Mouse (Mus musculus): ENCODE results near the gene Rpl13a. TPM values are rescaled to one million over a fixed set of nuclear protein-coding genes. Genes with fewer than 3 reads are reported as not detected.

The Rpl13a gene
- polyA plus RNA-seq, 1 experiment from 2014 or later: 1,060 TPM

- Histone ChIP-seq H3K27me3 (ENCODE audit: insufficient read depth, poor library complexity, severe bottlenecking) (no peaks in the 10 kb centered on the region), H3K36me3 (peaks cover 76% of the 10 kb centered on the region), H3K4me3 (no peak overlapping the region), H3K27ac (no peak overlapping the region), H3K9me3 (0 out of 2 replicates have a peak, but pooled peaks cover 2% of the 10 kb centered on the region), H3K4me1 (peaks cover 20% of the 10 kb centered on the region)
- peak; percentile 75 for DNase-seq (ENCODE audit: low spot score)
- WGBS: 79% methylated on average over 4 of the region's 4 CpGs
Measured at GRCm38 (mm10) chr7:45086084-45086483, 42.5 kb downstream of the Rpl13a start.

DNA sequence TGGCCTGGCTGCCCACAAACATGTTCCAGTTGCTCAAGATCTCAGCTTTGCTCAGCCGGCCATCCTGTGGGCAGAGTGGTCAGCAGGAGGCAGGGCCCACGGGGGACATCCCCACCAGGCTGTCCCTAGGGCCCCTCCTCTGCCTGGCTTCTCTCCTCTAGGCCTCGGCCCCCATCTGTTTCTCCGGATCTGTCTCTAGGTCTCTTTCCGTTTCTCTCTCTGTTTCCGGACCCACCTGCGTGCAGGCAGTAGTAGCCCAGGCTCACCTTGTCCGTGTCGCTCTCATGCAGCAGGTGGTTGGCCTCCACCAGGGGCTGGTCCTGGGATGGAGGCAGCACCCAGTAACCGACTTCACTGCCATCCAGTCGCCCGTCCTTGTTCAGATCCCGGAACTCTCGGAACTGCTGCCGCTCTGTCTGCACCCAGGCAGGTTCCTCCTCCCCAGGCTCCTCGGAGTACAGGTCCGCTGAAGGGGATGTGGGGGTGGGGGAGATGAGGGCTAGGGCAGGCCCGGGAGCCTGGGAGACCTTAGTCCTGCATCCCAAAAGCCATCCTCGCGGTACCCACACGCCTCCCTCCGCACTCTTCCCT is 45.2 kb downstream of the Rpl13a start:
- H3K36me3 ChIP-seq: peaks cover 70% of the 10 kb centered on the region

DNA sequence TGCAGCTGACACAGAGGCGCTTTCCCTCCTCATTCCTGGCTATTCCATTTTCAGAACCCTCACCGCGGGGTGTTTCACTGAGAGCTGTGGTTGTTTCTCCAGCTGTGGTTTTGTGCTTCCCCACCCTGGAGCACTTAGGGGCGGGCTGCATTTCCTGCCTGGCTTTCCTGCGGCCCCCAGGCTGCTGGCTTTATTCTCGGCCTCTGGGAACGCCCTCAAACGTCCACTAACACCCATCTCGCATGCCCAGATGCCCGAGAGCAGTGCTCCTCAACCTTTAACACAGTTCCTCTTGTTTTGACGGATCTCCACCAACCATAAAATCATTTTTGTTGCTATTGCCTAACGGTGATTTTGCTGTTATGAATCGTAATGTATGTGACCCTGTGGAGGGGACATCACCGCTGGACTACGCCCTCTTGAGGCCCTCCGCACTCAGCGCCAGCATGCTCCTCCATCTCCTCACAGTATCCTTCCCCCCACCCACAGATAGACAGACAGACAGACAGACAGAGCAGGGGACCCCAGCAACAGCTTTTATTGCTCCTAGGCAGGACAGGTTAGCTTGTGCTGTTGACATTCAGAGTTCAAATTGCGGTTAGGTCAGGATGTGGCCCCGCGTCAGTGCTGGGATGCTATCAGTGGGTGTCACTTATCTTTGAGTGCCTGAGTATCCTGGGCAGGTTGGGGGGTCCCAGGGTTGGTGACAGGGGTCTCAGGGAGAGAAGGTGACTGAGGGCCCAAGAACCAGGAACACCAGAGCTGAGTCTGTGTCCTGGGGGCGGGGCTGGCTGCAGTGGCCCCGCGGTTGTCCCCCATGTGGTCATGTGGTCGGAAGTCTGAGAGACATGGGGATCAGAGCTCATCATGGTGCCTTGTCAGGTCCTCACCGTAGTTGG is 45.9 kb downstream of the Rpl13a start:
- Histone ChIP-seq H3K9me3 (0 out of 2 replicates have a peak, but pooled peaks cover 2% of the 10 kb centered on the region), H3K27me3 (ENCODE audit: insufficient read depth, poor library complexity, severe bottlenecking) (no peaks in the 10 kb centered on the region), H3K4me3 (no peak overlapping the region), H3K4me1 (peaks cover 11% of the 10 kb centered on the region), H3K36me3 (peaks cover 65% of the 10 kb centered on the region), H3K27ac (0 out of 2 replicates have a peak overlapping the region, but pooled peaks have one; percentile 12)
- DNase-seq (ENCODE audit: low spot score): no peak
- WGBS: 65% methylated on average over 25 of the region's 25 CpGs

More for the DNA sequence above, 45.2 kb downstream of the Rpl13a start:
- Histone ChIP-seq H3K4me1 (peaks cover 11% of the 10 kb centered on the region), H3K9me3 (0 out of 2 replicates have a peak, but pooled peaks cover 2% of the 10 kb centered on the region), H3K27me3 (ENCODE audit: insufficient read depth, poor library complexity, severe bottlenecking) (no peaks in the 10 kb centered on the region), H3K4me3 (no peak overlapping the region; the same call in 1 of the 2 replicates), H3K27ac (0 out of 2 replicates have a peak overlapping the region, but pooled peaks have one; percentile 12)
- WGBS: 87% methylated on average over 22 of the region's 22 CpGs
- DNase-seq (ENCODE audit: low spot score): no peak

- Histone ChIP-seq H3K4me1 (peaks cover 16% of the 10 kb centered on the region), H3K27me3 (ENCODE audit: insufficient read depth, poor library complexity, severe bottlenecking) (no peaks in the 10 kb centered on the region), H3K4me3 (no peak overlapping the region; the same call in 1 of the 2 replicates), H3K9me3 (no peaks in the 10 kb centered on the region), H3K27ac (0 out of 2 replicates have a peak overlapping the region, but pooled peaks have one; percentile 6), H3K36me3 (peaks cover 65% of the 10 kb centered on the region)
- no peak for DNase-seq (ENCODE audit: low spot score)
- 52% methylated on average over 5 of the region's 5 CpGs for WGBS
Measured at GRCm38 (mm10) chr7:45081016-45081415, 47.5 kb downstream of the Rpl13a start.

DNA sequence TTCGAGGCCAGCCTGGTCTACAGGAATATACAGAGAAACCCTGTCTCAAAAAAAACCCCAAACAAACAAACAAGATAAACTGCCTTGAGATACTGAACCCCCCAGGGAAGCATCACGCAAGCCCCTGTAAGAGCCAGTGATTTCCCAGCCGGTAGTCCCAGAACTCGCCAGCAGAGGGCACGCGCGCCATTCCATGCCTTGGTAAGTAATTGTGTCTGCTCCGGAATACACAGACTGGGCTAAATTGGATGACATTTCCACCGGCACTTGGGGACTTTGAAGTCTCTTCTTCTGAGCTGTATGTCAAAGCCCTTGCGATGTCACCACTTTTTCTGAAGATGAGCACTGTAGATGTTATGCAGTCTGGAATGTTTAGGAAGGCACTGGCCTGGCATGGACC is 48.7 kb downstream of the Rpl13a start:
- 1% methylated on average over 10 of the region's 10 CpGs for WGBS
- no peak overlapping the region for H3K4me3 ChIP-seq
- peaks cover 61% of the 10 kb centered on the region for H3K36me3 ChIP-seq
- peaks cover 27% of the 10 kb centered on the region for H3K4me1 ChIP-seq
- H3K9me3 ChIP-seq: no peaks in the 10 kb centered on the region
- peak; percentile 94 for DNase-seq (ENCODE audit: low spot score)
- no peak overlapping the region for H3K27ac ChIP-seq
- no peaks in the 10 kb centered on the region for H3K27me3 ChIP-seq (ENCODE audit: insufficient read depth, poor library complexity, severe bottlenecking)

GRCm38 (mm10) chr7:45078513-45078912 is 50.0 kb downstream of the Rpl13a start:
- H3K9me3 ChIP-seq: no peaks in the 10 kb centered on the region
- H3K36me3 ChIP-seq: peaks cover 62% of the 10 kb centered on the region
- no peak overlapping the region for H3K4me3 ChIP-seq
- DNase-seq (ENCODE audit: low spot score): peak; percentile 89
- 27% methylated on average over 9 of the region's 9 CpGs for WGBS
- peaks cover 36% of the 10 kb centered on the region for H3K4me1 ChIP-seq
- no peak overlapping the region for H3K27ac ChIP-seq
- H3K27me3 ChIP-seq (ENCODE audit: insufficient read depth, poor library complexity, severe bottlenecking): no peaks in the 10 kb centered on the region

- Histone ChIP-seq H3K9me3 (no peaks in the 10 kb centered on the region), H3K4me1 (peaks cover 34% of the 10 kb centered on the region), H3K36me3 (peaks cover 58% of the 10 kb centered on the region), H3K4me3 (no peak overlapping the region), H3K27ac (no peak overlapping the region), H3K27me3 (ENCODE audit: insufficient read depth, poor library complexity, severe bottlenecking) (no peaks in the 10 kb centered on the region)
- 92% methylated on average over 2 of the region's 2 CpGs for WGBS
- no peak for DNase-seq (ENCODE audit: low spot score)
Measured at GRCm38 (mm10) chr7:45077829-45078228, 50.7 kb downstream of the Rpl13a start.

GRCm38 (mm10) chr7:45077322-45077721 is 51.2 kb downstream of the Rpl13a start:
- Histone ChIP-seq H3K4me3 (no peak overlapping the region), H3K27me3 (ENCODE audit: insufficient read depth, poor library complexity, severe bottlenecking) (no peaks in the 10 kb centered on the region), H3K36me3 (peaks cover 52% of the 10 kb centered on the region), H3K9me3 (no peaks in the 10 kb centered on the region), H3K27ac (no peak overlapping the region; the same call in 1 of the 2 replicates), H3K4me1 (peaks cover 30% of the 10 kb centered on the region)
- WGBS: 82% methylated on average over 14 of the region's 14 CpGs
- DNase-seq (ENCODE audit: low spot score): no peak

DNA sequence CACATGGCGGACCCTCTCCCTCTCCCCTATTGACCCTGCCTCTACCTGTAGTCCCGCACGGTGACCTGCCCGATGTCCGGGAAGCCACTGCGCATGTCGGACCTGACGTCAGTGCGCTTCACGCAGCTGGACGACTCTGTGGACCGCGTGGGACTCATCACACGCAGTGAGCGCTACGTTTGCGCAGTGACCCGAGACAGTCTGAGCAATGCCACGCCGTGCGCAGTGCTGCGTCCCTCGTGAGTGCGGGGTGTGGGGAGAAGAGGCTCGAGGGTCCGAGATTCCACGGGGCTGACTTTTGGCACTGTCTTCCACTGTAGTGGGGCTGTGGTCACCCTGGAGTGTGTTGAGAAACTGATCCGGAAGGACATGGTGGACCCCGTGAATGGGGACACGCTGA is 52.1 kb downstream of the Rpl13a start:
- peak overlapping the region; percentile 77; the same call in 1 of the 2 replicates for H3K27ac ChIP-seq
- peaks cover 50% of the 10 kb centered on the region for H3K36me3 ChIP-seq
- DNase-seq (ENCODE audit: low spot score): no peak
- peaks cover 30% of the 10 kb centered on the region for H3K4me1 ChIP-seq
- 87% methylated on average over 30 of the region's 30 CpGs for WGBS
- H3K27me3 ChIP-seq (ENCODE audit: insufficient read depth, poor library complexity, severe bottlenecking): no peaks in the 10 kb centered on the region
- H3K4me3 ChIP-seq: no peak overlapping the region; the same call in 1 of the 2 replicates
- H3K9me3 ChIP-seq: no peaks in the 10 kb centered on the region

MicroRNAs within 50 kb of the gene (microRNA counts, 519-probe panel; counts per million panel counts)
- not detected for microRNA mmu-miR-150

Small RNAs within 50 kb of the gene (microRNA-seq; reads per million reads assigned to microRNA genes)
- gene Mir150 (8.1 reads per million, percentile 23 among the genes with 10 or more reads in this experiment), gene Mir5121 (7.6 reads per million, percentile 22 among the genes with 10 or more reads in this experiment), gene Mir7055 (not detected)

Other genes starting within 250 kb of the Rpl13a start
- 90.5 and 95.6 TPM in 2 replicates for gene Med25, start 236.0 kb downstream of the Rpl13a start, polyA plus RNA-seq (2016; fragmentation: Nextera tagmentation; extraction: Ambion mirVana)
- gene Fuz, start 232.7 kb downstream of the Rpl13a start, polyA plus RNA-seq (2016; fragmentation: Nextera tagmentation; extraction: Ambion mirVana): 14.2 and 14.9 TPM in 2 replicates
- gene Ap2a1, start 199.3 kb downstream of the Rpl13a start, polyA plus RNA-seq (2016; fragmentation: Nextera tagmentation; extraction: Ambion mirVana): 73.9 and 82.1 TPM in 2 replicates
- 0.25 TPM in 1 of 2 replicates, not detected in the other for gene Tsks, start 185.6 kb downstream of the Rpl13a start, polyA plus RNA-seq (2016; fragmentation: Nextera tagmentation; extraction: Ambion mirVana)
- gene Cpt1c, start 153.9 kb downstream of the Rpl13a start, polyA plus RNA-seq (2016; fragmentation: Nextera tagmentation; extraction: Ambion mirVana): 11.7 and 19.1 TPM in 2 replicates
- gene Prmt1, start 142.2 kb downstream of the Rpl13a start, polyA plus RNA-seq (2016; fragmentation: Nextera tagmentation; extraction: Ambion mirVana): 563 and 740 TPM in 2 replicates
- gene Irf3, start 131.1 kb downstream of the Rpl13a start, polyA plus RNA-seq (2016; fragmentation: Nextera tagmentation; extraction: Ambion mirVana): 61.8 and 71.1 TPM in 2 replicates
- gene Bcl2l12, start 130.0 kb downstream of the Rpl13a start, polyA plus RNA-seq (2016; fragmentation: Nextera tagmentation; extraction: Ambion mirVana): 44.9 and 57.9 TPM in 2 replicates
- gene Scaf1, start 112.4 kb downstream of the Rpl13a start, polyA plus RNA-seq (2016; fragmentation: Nextera tagmentation; extraction: Ambion mirVana): 40.5 and 41.0 TPM in 2 replicates
- 50.5 and 57.5 TPM in 2 replicates for gene Rras, start 110.8 kb downstream of the Rpl13a start, polyA plus RNA-seq (2016; fragmentation: Nextera tagmentation; extraction: Ambion mirVana)
- 8.8 and 13.3 TPM in 2 replicates for gene Prr12, start 75.9 kb downstream of the Rpl13a start, polyA plus RNA-seq (2016; fragmentation: Nextera tagmentation; extraction: Ambion mirVana)
- gene Nosip, start 66.3 kb downstream of the Rpl13a start, polyA plus RNA-seq (2016; fragmentation: Nextera tagmentation; extraction: Ambion mirVana): 59.9 and 65.2 TPM in 2 replicates
- gene Prrg2, start 66.1 kb downstream of the Rpl13a start, polyA plus RNA-seq (2016; fragmentation: Nextera tagmentation; extraction: Ambion mirVana): 15.0 and 16.8 TPM in 2 replicates
- gene Rcn3, start 36.5 kb downstream of the Rpl13a start, polyA plus RNA-seq (2016; fragmentation: Nextera tagmentation; extraction: Ambion mirVana): 270 and 314 TPM in 2 replicates
- gene Fcgrt, start 24.9 kb downstream of the Rpl13a start, polyA plus RNA-seq (2016; fragmentation: Nextera tagmentation; extraction: Ambion mirVana): 7.8 and 10.2 TPM in 2 replicates
- gene Rps11, start 4.3 kb downstream of the Rpl13a start, polyA plus RNA-seq (2016; fragmentation: Nextera tagmentation; extraction: Ambion mirVana): 1,266 and 1,534 TPM in 2 replicates
- 0.36 and 0.58 TPM in 2 replicates for gene Gm45713, start 7.5 kb upstream of the Rpl13a start, polyA plus RNA-seq (2016; fragmentation: Nextera tagmentation; extraction: Ambion mirVana)
- gene Flt3l, start 7.7 kb upstream of the Rpl13a start, polyA plus RNA-seq (2016; fragmentation: Nextera tagmentation; extraction: Ambion mirVana): 2.5 and 3.1 TPM in 2 replicates
- gene Pih1d1, start 25.5 kb upstream of the Rpl13a start, polyA plus RNA-seq (2016; fragmentation: Nextera tagmentation; extraction: Ambion mirVana): 97.8 and 102 TPM in 2 replicates
- 45.2 and 45.7 TPM in 2 replicates for gene Aldh16a1, start 25.8 kb upstream of the Rpl13a start, polyA plus RNA-seq (2016; fragmentation: Nextera tagmentation; extraction: Ambion mirVana)
- gene Slc17a7, start 35.2 kb upstream of the Rpl13a start, polyA plus RNA-seq (2016; fragmentation: Nextera tagmentation; extraction: Ambion mirVana): 0.76 and 1.4 TPM in 2 replicates
- not detected in 2 replicates for gene Gfy, start 50.8 kb upstream of the Rpl13a start, polyA plus RNA-seq (2016; fragmentation: Nextera tagmentation; extraction: Ambion mirVana)
- 0.41 TPM in 1 of 2 replicates, not detected in the other for gene Pth2, start 52.2 kb upstream of the Rpl13a start, polyA plus RNA-seq (2016; fragmentation: Nextera tagmentation; extraction: Ambion mirVana)
- 0.69 and 0.88 TPM in 2 replicates for gene Ccdc155, start 76.1 kb upstream of the Rpl13a start, polyA plus RNA-seq (2016; fragmentation: Nextera tagmentation; extraction: Ambion mirVana)
- gene Dkkl1, start 83.4 kb upstream of the Rpl13a start, polyA plus RNA-seq (2016; fragmentation: Nextera tagmentation; extraction: Ambion mirVana): 1.2 and 1.9 TPM in 2 replicates
- gene Tead2, start 87.0 kb upstream of the Rpl13a start, polyA plus RNA-seq (2016; fragmentation: Nextera tagmentation; extraction: Ambion mirVana): 161 and 210 TPM in 2 replicates
- gene Cd37, start 110.4 kb upstream of the Rpl13a start, polyA plus RNA-seq (2016; fragmentation: Nextera tagmentation; extraction: Ambion mirVana): 1.5 and 2.3 TPM in 2 replicates
- gene Slc6a16, start 112.3 kb upstream of the Rpl13a start, polyA plus RNA-seq (2016; fragmentation: Nextera tagmentation; extraction: Ambion mirVana): 0.50 and 0.83 TPM in 2 replicates
- gene Slc6a21, start 148.8 kb upstream of the Rpl13a start, polyA plus RNA-seq (2016; fragmentation: Nextera tagmentation; extraction: Ambion mirVana): not detected in 2 replicates
- gene Trpm4, start 205.0 kb upstream of the Rpl13a start, polyA plus RNA-seq (2016; fragmentation: Nextera tagmentation; extraction: Ambion mirVana): 13.5 and 15.2 TPM in 2 replicates
- 17.9 and 31.4 TPM in 2 replicates for gene Hrc, start 206.5 kb upstream of the Rpl13a start, polyA plus RNA-seq (2016; fragmentation: Nextera tagmentation; extraction: Ambion mirVana)
- gene Ppfia3, start 238.3 kb upstream of the Rpl13a start, polyA plus RNA-seq (2016; fragmentation: Nextera tagmentation; extraction: Ambion mirVana): 2.4 and 2.9 TPM in 2 replicates
- gene Lin7b, start 241.8 kb upstream of the Rpl13a start, polyA plus RNA-seq (2016; fragmentation: Nextera tagmentation; extraction: Ambion mirVana): 0.59 and 1.4 TPM in 2 replicates

All from heart, embryonic 10.5 days (tissue).